Mouse (Mus musculus): Measurements from ENCODE around the gene Olfr844. TPM values are rescaled to one million over a fixed set of nuclear protein-coding genes. Genes with fewer than 3 reads are reported as not detected.

Gene Olfr844
- polyA plus RNA-seq (2017; shearing (Covaris generic)): not detected

DNA sequence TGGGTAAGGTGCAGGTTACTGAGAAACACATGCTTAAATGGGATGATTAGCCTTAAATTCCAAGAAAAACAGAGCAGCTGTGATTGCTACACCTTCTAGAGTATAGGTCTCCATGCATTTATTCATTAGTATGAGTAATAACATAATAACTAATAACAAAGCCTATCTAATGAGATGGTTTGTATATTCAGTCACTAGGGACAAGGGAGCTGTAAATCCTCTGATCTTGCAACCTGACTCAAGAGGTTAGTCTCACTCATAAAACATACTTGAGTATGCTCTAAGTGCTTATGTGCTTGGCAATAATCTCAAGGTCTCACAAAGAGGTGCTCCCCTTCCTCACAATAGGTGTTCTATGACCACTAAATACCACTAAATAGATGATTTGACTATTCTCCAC, at the start of gene Olfr844:
Olfr844 (plus strand) TSS at position 301 of the 400 bp plus-strand sequence.

DNA sequence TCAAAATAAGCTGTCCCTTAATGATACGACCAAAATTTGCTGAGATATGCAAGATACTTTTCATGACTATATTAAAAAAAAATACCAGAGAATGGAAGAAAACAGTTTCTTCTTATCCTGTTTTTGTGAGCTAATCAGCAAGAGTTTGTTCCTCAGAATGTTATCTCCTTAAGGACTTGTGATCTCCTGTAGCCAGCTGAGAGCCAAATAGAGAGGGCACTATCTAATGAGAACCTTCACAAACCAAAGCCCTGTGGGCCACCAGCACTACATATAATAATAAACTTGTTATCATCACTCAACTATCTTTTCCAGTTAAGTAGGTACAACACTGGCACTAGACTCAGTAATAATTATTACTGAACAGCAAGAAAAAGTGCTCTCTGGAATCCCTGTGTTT, 20.0 kb downstream of the Olfr844 start, which contains the start of gene Olfr845:
Olfr845 (plus strand) TSS at position 301 of the 400 bp plus-strand sequence.

DNA sequence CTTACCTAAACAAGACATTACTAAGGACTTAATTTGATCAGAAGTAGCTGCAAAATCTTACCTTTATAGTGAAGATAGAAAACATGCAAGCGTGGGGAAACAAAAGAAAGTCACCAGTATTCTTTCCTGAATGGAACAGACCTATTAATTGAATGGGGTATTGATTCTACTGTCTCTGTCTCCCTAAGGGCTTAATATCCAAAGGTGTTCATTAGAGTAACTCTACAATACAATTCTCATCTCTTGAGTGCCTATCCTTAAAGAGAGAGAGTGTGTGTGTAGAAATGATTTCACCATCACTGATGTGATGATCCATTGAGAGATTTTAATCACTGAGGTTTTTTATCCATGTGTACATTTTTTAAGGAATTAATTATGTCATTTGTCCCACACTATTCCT, 47.8 kb downstream of the Olfr844 start, which contains the start of gene Olfr846:
Olfr846 (minus strand) TSS at position 101 of the 400 bp plus-strand sequence.

Other genes starting within 250 kb of the Olfr844 start
- gene Olfr836, start 196.0 kb upstream of the Olfr844 start, polyA plus RNA-seq (2017; shearing (Covaris generic)): not detected
- gene Olfr837, start 180.0 kb upstream of the Olfr844 start, polyA plus RNA-seq (2017; shearing (Covaris generic)): not detected
- gene Olfr839-ps1, start 139.0 kb upstream of the Olfr844 start, polyA plus RNA-seq (2017; shearing (Covaris generic)): not detected
- gene Olfr843, start 64.4 kb upstream of the Olfr844 start, polyA plus RNA-seq (2017; shearing (Covaris generic)): not detected
- not detected for gene Olfr845, start 20.1 kb downstream of the Olfr844 start, polyA plus RNA-seq (2017; shearing (Covaris generic))
- gene Olfr846, start 47.7 kb downstream of the Olfr844 start, polyA plus RNA-seq (2017; shearing (Covaris generic)): not detected
- gene Olfr847, start 62.3 kb downstream of the Olfr844 start, polyA plus RNA-seq (2017; shearing (Covaris generic)): not detected
- not detected for gene Olfr849, start 123.9 kb downstream of the Olfr844 start, polyA plus RNA-seq (2017; shearing (Covaris generic))
- not detected for gene Olfr850, start 161.9 kb downstream of the Olfr844 start, polyA plus RNA-seq (2017; shearing (Covaris generic))
- not detected for gene Olfr851, start 176.9 kb downstream of the Olfr844 start, polyA plus RNA-seq (2017; shearing (Covaris generic))
- not detected for gene Olfr853, start 224.7 kb downstream of the Olfr844 start, polyA plus RNA-seq (2017; shearing (Covaris generic))